Mouse (Mus musculus): ENCODE results near the gene Phf5a.

The Phf5a gene

GRCm38 (mm10) chr15:81828426-81829207 is 43.1 kb downstream of the Phf5a start:
- DNase-seq (ENCODE audit: low read depth, low spot score) = no peak

GRCm38 (mm10) chr15:81824832-81825231 is 46.9 kb downstream of the Phf5a start:
- DNase-seq (ENCODE audit: low read depth, low spot score) = no peak

GRCm38 (mm10) chr15:81822631-81823030 is 49.1 kb downstream of the Phf5a start:
- no peak for DNase-seq (ENCODE audit: low read depth, low spot score)

- no peak for DNase-seq (ENCODE audit: low read depth, low spot score)
These were observed 53.3 kb downstream of the Phf5a start for GRCm38 (mm10) chr15:81818404-81818803.

- no peak for DNase-seq (ENCODE audit: low read depth, low spot score)
These were observed 56.9 kb downstream of the Phf5a start for GRCm38 (mm10) chr15:81814716-81815370.

Measured in WW6 (cell line).